Mouse (Mus musculus): ENCODE data around the gene Abhd16a. TPM values are rescaled to one million over a fixed set of nuclear protein-coding genes. Genes with fewer than 3 reads are reported as not detected.

Abhd16a gene
- polyA plus RNA-seq (2012; rRNA removed) (98.6 and 157 TPM in 2 replicates), polyA plus RNA-seq (2014; fragmentation: Nextera tagmentation; extraction: Ambion mirVana) (78.0 and 88.3 TPM in 2 replicates)

DNA sequence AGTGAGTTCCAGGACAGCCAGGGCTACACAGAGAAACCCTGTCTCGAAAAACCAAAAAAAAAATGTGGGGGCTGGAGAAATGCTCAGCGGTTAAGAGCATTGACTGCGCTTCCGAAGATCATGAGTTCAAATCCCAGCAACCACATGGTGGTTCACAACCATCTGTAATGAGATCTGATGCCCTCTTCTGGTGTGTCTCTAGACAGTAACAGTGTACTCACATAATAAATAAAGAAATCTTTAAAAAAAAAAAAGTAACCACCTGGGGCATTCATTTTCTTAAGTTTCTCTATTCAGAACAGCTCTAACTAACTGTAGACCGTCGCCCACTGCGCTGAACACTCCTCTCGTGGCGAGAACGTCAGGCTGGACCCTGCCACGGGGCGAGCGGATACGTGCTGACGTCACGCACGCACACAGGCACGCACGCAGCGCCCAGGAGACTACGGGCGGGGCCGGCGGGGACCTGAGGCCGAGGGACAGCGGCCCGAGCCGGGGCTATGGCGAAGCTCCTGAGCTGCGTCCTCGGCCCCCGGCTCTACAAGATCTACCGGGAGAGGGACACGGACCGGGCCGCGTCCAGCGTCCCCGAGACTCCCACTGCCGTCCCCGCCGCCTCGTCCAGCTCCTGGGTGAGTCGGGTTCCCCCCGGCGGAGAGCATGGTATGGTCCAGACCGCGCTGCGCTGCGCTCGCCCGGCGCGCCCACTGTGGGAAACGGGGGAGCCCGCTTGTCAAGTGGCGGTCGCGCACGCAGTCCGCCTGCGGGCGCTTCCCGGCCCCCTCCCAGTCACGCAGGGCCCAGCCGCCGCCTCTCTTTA, at the start of gene Abhd16a:
Gene Abhd16a, plus strand, starts transcription at position 439 of the 820 bp plus-strand sequence.
- 3% methylated on average over 62 of the region's 67 CpGs for WGBS
- H3K4me3 ChIP-seq (replicated peaks; ENCODE audit: low read length), result peak within 1 kb of the TSS; percentile 69
- ATAC-seq (ENCODE audit: low FRiP score, low read depth), result peak; percentile 98

DNA sequence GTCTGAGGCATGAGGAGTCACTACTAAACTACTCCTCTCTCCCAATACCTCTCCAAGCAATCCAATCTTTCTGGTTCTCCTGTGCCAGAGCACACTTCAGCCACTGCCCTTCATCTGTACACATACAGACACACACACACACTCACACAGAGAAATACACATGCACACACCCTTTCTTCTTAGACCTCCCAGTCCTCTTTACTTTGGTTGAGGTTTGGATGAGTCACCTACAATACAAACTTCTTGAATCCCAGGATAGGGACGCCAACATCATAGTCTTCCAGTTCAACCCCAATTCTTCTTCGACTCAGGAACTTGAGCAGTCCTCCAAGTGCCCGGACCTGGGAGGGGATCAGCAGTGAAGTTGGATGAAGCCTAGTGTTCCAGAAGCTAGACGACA, 45.3 kb upstream of the Abhd16a start:
- Histone ChIP-seq H3K4me2 (replicated peaks; ENCODE audit: low read depth, low read length, severe bottlenecking) (no peak overlapping the region), H3K4me1 (ENCODE audit: control insufficient read depth, insufficient read depth, low read length) (peaks cover 23% of the 10 kb centered on the region), H3K9me3 (ENCODE audit: control insufficient read depth, low read length) (no peaks in the 10 kb centered on the region), H3K36me3 (ENCODE audit: control insufficient read depth, insufficient read depth, low read length) (no peaks in the 10 kb centered on the region), H3K27ac (replicated peaks; ENCODE audit: low read depth, low read length) (no peak overlapping the region), H3K4me3 (replicated peaks; ENCODE audit: low read length) (no peak overlapping the region), H3K9ac (ENCODE audit: low read depth, low read length, severe bottlenecking) (no peak overlapping the region), H3K27me3 (ENCODE audit: control insufficient read depth, insufficient read depth, low read length) (no peaks in the 10 kb centered on the region)
- WGBS, result 78% methylated on average over 4 of the region's 4 CpGs
- ATAC-seq (ENCODE audit: low FRiP score, low read depth), result no peak
- TF ChIP-seq POLR2A (IDR thresholded peaks at IDR 0.05; ENCODE audit: borderline replicate concordance, extremely low read depth, insufficient read depth, insufficient read length), result no peak
- no peak for DNase-seq (ENCODE audit: low spot score)

More for the DNA sequence above, at the start of gene Abhd16a:
- Histone ChIP-seq H3K36me3 (ENCODE audit: control insufficient read depth, insufficient read depth, low read length) (peaks cover 33% of the 10 kb centered on the region), H3K4me2 (replicated peaks; ENCODE audit: low read depth, low read length, severe bottlenecking) (peak within 1 kb of the TSS; percentile 64), H3K27me3 (ENCODE audit: control insufficient read depth, insufficient read depth, low read length) (no peaks in the 10 kb centered on the region), H3K4me1 (ENCODE audit: control insufficient read depth, insufficient read depth, low read length) (peaks cover 9% of the 10 kb centered on the region), H3K27ac (replicated peaks; ENCODE audit: low read depth, low read length) (peak within 1 kb of the TSS; percentile 97), H3K9me3 (ENCODE audit: control insufficient read depth, low read length) (no peaks in the 10 kb centered on the region), H3K9ac (ENCODE audit: low read depth, low read length, severe bottlenecking) (peak within 1 kb of the TSS; percentile 92)
- peak; percentile 91 for DNase-seq (ENCODE audit: low spot score)
- TF ChIP-seq POLR2A (IDR thresholded peaks at IDR 0.05; ENCODE audit: borderline replicate concordance, extremely low read depth, insufficient read depth, insufficient read length), result no peak

DNA sequence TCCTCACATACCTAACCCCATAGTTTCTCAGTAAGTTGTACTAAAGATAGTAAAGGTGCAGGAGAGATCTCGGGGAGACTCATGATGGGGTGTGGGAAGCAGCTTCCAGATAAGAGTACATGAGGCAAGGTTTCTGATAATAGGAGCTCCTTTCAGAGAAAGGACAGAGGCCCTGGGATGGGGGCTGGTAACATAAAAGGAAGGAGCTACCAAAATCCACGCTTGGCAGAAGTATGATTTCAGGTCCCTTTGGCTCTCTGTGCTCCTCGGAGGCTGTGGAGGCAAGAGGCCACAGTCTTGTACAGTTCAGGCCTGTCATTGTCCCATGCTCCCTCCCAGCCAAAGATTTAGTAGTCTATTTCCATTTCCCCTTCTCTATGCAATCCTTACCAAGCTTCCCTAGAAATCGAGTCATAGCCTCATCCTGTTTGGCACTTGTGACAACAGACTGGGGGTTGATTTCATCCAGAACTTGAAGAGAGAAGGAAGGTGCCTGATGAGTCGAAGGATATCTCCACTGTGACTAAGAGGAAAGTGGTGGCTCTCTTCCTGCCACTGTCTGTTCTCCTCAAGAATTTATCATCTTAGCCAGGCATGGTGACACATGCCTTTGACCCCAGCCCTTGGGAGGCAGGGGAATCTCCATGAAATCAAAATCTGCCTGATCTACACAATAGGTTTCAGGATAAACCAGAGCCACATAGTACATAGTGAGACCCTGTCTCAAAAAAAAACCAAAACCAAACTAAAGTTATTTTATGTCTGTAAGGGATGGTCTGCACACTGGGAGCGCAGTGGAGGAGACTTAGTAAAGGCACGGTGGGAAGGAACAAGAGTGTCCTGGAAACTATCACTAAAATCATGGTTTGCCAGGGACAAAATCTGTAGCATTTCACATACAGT, 43.9 kb upstream of the Abhd16a start:
- Histone ChIP-seq H3K27ac (replicated peaks; ENCODE audit: low read depth, low read length) (no peak overlapping the region; the same call in 1 of the 2 replicates), H3K4me1 (ENCODE audit: control insufficient read depth, insufficient read depth, low read length) (peaks cover 32% of the 10 kb centered on the region), H3K9me3 (ENCODE audit: control insufficient read depth, low read length) (no peaks in the 10 kb centered on the region), H3K9ac (ENCODE audit: low read depth, low read length, severe bottlenecking) (peak overlapping the region; percentile 88), H3K4me3 (replicated peaks; ENCODE audit: low read length) (peak overlapping the region; percentile 60), H3K4me2 (replicated peaks; ENCODE audit: low read depth, low read length, severe bottlenecking) (peak overlapping the region; percentile 99), H3K36me3 (ENCODE audit: control insufficient read depth, insufficient read depth, low read length) (no peaks in the 10 kb centered on the region), H3K27me3 (ENCODE audit: control insufficient read depth, insufficient read depth, low read length) (no peaks in the 10 kb centered on the region)
- no peak for DNase-seq (ENCODE audit: low spot score)
- TF ChIP-seq POLR2A (IDR thresholded peaks at IDR 0.05; ENCODE audit: borderline replicate concordance, extremely low read depth, insufficient read depth, insufficient read length), result no peak
- 78% methylated on average over 7 of the region's 7 CpGs for WGBS
- ATAC-seq (ENCODE audit: low FRiP score, low read depth), result no peak

DNA sequence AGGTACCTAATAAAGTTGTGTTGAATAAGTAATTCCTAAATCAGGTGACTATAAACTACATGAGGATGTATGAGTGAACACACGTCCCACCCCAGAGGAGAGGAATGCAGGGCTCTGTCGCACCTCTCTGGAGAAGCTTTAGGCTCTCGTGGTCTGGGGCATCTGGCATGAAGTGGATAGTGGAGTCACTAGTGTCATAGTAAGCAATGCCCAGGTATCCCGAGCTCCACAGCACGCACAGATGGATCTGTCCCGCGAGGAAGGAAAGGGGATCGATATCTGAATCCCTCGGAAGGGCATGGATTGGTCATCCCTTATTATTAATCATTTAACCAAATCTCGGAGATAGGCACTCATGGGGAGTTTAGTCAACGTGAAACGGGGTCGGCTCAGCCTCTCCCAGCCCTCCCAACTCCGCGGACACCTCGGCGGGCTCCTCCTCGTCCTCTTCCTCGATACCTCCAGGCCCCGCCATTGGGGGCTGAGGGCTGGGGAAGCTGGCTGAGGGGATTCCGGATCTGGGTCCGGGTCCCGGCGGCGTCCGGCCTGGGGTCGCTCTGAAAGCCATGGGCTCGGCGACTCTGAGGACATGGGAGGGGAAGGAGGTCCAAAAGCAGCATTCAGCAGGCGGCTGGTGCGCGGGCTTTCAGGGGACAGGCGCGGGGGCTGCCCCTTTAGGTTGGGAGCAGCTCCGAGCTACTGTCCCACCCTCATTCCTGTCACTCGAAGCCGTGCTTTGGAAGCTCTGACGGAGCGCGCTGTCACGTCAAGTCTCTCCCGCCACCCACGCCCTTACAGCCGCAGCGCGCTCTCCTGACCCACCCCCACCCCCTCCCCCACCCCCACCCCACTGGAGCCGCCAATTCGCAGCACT, 43.0 kb upstream of the Abhd16a start:
- no peaks in the 10 kb centered on the region for H3K9me3 ChIP-seq (ENCODE audit: control insufficient read depth, low read length)
- peak overlapping the region; percentile 60 for H3K4me3 ChIP-seq (replicated peaks; ENCODE audit: low read length)
- H3K9ac ChIP-seq (ENCODE audit: low read depth, low read length, severe bottlenecking), result peak overlapping the region; percentile 88
- no peaks in the 10 kb centered on the region for H3K36me3 ChIP-seq (ENCODE audit: control insufficient read depth, insufficient read depth, low read length)
- no peaks in the 10 kb centered on the region for H3K27me3 ChIP-seq (ENCODE audit: control insufficient read depth, insufficient read depth, low read length)
- TF ChIP-seq POLR2A (IDR thresholded peaks at IDR 0.05; ENCODE audit: borderline replicate concordance, extremely low read depth, insufficient read depth, insufficient read length), result 0 out of 2 replicates have a peak, but pooled peaks have one; percentile 8
- H3K4me2 ChIP-seq (replicated peaks; ENCODE audit: low read depth, low read length, severe bottlenecking), result peak overlapping the region; percentile 99
- WGBS, result 7% methylated on average over 31 of the region's 48 CpGs
- peak overlapping the region; percentile 83 for H3K27ac ChIP-seq (replicated peaks; ENCODE audit: low read depth, low read length)
- peak; percentile 0; the same call in 1 of the 2 replicates for ATAC-seq (ENCODE audit: low FRiP score, low read depth)
- DNase-seq (ENCODE audit: low spot score), result no peak
- peaks cover 32% of the 10 kb centered on the region for H3K4me1 ChIP-seq (ENCODE audit: control insufficient read depth, insufficient read depth, low read length)

Data from limb, embryonic 14.5 days (tissue).